ENCODE assay signal across 15 mouse cellular contexts in genomic region chr14:84454074-84454845, GRCm38 (mm10). TPM values are rescaled to one million over a fixed set of nuclear protein-coding genes. Genes with fewer than 3 reads are reported as not detected.
DNase-seq lines count a peak whose midpoint lies in the region; ATAC-seq and TF ChIP-seq lines count a peak whose summit lies in the region.
"Had no signal": no experiment of that assay in that cellular context is flagged by ENCODE, and none has a peak within 500 bp of the region (broad histone marks: within the 10 kb centered on the region; RNA-seq: fewer than 3 reads in every experiment).

No protein-coding gene starts in this region.

- 0 out of 2 replicates have a peak, but pooled peaks cover 5% of the 10 kb centered on the region for H3K27me3 ChIP-seq in embryonic facial prominence, embryonic 14.5 days (replicated peaks; ENCODE audit: control insufficient read depth, insufficient read depth, low read length)
- H3K27me3 ChIP-seq in embryonic facial prominence, embryonic 10.5 days (replicated peaks; ENCODE audit: low read depth, poor library complexity, severe bottlenecking): peaks cover 6% of the 10 kb centered on the region
- H3K27me3 ChIP-seq in lung, embryonic 14.5 days (ENCODE audit: insufficient read depth, low read length): no peaks in the 10 kb centered on the region
- H3K27me3 ChIP-seq in intestine, embryonic 16.5 days (replicated peaks; ENCODE audit: control insufficient read depth, insufficient read depth, low read length): no peaks in the 10 kb centered on the region
- H3K27me3 ChIP-seq: heart, embryonic 15.5 days; midbrain, embryonic 12.5 days had no signal

- 48% methylated on average over 4 of the region's 4 CpGs for WGBS in embryonic facial prominence, embryonic 14.5 days
- WGBS in embryonic facial prominence, embryonic 10.5 days: 78% methylated on average over 4 of the region's 4 CpGs
- 51% methylated on average over 4 of the region's 4 CpGs for WGBS in lung, embryonic 14.5 days
- WGBS in intestine, embryonic 16.5 days: 62% methylated on average over 4 of the region's 4 CpGs

- H3K4me3 ChIP-seq in embryonic facial prominence, embryonic 14.5 days (ENCODE audit: low read depth, low read length): no peak overlapping the region
- no peak overlapping the region for H3K4me3 ChIP-seq in embryonic facial prominence, embryonic 10.5 days
- no peak overlapping the region for H3K4me3 ChIP-seq in lung, embryonic 14.5 days (ENCODE audit: low read depth, low read length)
- H3K4me3 ChIP-seq in intestine, embryonic 16.5 days (ENCODE audit: low read length): no peak overlapping the region
- H3K4me3 ChIP-seq: heart, embryonic 15.5 days; midbrain, embryonic 12.5 days had no signal

- no peak overlapping the region for H3K27ac ChIP-seq in embryonic facial prominence, embryonic 14.5 days (replicated peaks; ENCODE audit: low read depth, low read length)
- H3K27ac ChIP-seq in embryonic facial prominence, embryonic 10.5 days (replicated peaks): no peak overlapping the region
- no peak overlapping the region for H3K27ac ChIP-seq in lung, embryonic 14.5 days (ENCODE audit: low read depth)
- H3K27ac ChIP-seq in intestine, embryonic 16.5 days (ENCODE audit: low read length): no peak overlapping the region
- H3K27ac ChIP-seq: heart, embryonic 15.5 days; midbrain, embryonic 12.5 days had no signal

- no peak for TF ChIP-seq CTCF in lung, embryonic 14.5 days (IDR thresholded peaks at IDR 0.05; ENCODE audit: low read depth)

- peak; percentile 71; the same call in 1 of the 2 replicates for ATAC-seq in embryonic facial prominence, embryonic 14.5 days (ENCODE audit: low read depth)
- ATAC-seq in lung, embryonic 14.5 days (ENCODE audit: insufficient read depth): no peak
- ATAC-seq in intestine, embryonic 16.5 days: no peak
- ATAC-seq: inflammation-experienced regulatory T-cells, adult 6 months had no signal

- H3K4me2 ChIP-seq in embryonic facial prominence, embryonic 14.5 days (ENCODE audit: low read depth, low read length): no peak overlapping the region
- no peak overlapping the region for H3K4me2 ChIP-seq in lung, embryonic 14.5 days
- no peak overlapping the region for H3K4me2 ChIP-seq in intestine, embryonic 16.5 days (ENCODE audit: low read depth, low read length)
- H3K4me2 ChIP-seq: heart, embryonic 15.5 days; midbrain, embryonic 12.5 days had no signal

- no peaks in the 10 kb centered on the region for H3K4me1 ChIP-seq in embryonic facial prominence, embryonic 14.5 days (ENCODE audit: control insufficient read depth, insufficient read depth, low read length)
- H3K4me1 ChIP-seq in embryonic facial prominence, embryonic 10.5 days: no peaks in the 10 kb centered on the region
- H3K4me1 ChIP-seq in lung, embryonic 14.5 days (ENCODE audit: insufficient read depth): no peaks in the 10 kb centered on the region
- no peaks in the 10 kb centered on the region for H3K4me1 ChIP-seq in intestine, embryonic 16.5 days (ENCODE audit: control insufficient read depth, insufficient read depth, low read length)
- H3K4me1 ChIP-seq: heart, embryonic 15.5 days; midbrain, embryonic 12.5 days had no signal

- no peak overlapping the region for H3K9ac ChIP-seq in embryonic facial prominence, embryonic 14.5 days (ENCODE audit: low read depth, low read length)
- H3K9ac ChIP-seq in lung, embryonic 14.5 days: no peak overlapping the region
- no peak overlapping the region for H3K9ac ChIP-seq in intestine, embryonic 16.5 days (ENCODE audit: low read depth, low read length)
- H3K9ac ChIP-seq: heart, embryonic 15.5 days; midbrain, embryonic 12.5 days had no signal

- no peaks in the 10 kb centered on the region for H3K9me3 ChIP-seq in embryonic facial prominence, embryonic 14.5 days (ENCODE audit: control insufficient read depth, low read length)
- H3K9me3 ChIP-seq in embryonic facial prominence, embryonic 10.5 days: no peaks in the 10 kb centered on the region
- no peaks in the 10 kb centered on the region for H3K9me3 ChIP-seq in lung, embryonic 14.5 days (ENCODE audit: low read depth, low read length)
- no peaks in the 10 kb centered on the region for H3K9me3 ChIP-seq in intestine, embryonic 16.5 days (ENCODE audit: control insufficient read depth, low read length)
- H3K9me3 ChIP-seq: heart, embryonic 15.5 days; midbrain, embryonic 12.5 days had no signal

- H3K36me3 ChIP-seq in embryonic facial prominence, embryonic 14.5 days (ENCODE audit: control insufficient read depth, insufficient read depth, low read length): no peaks in the 10 kb centered on the region
- no peaks in the 10 kb centered on the region for H3K36me3 ChIP-seq in embryonic facial prominence, embryonic 10.5 days (replicated peaks)
- no peaks in the 10 kb centered on the region for H3K36me3 ChIP-seq in lung, embryonic 14.5 days (ENCODE audit: insufficient read depth)
- H3K36me3 ChIP-seq in intestine, embryonic 16.5 days (ENCODE audit: control insufficient read depth, insufficient read depth, low read length): no peaks in the 10 kb centered on the region
- H3K36me3 ChIP-seq: heart, embryonic 15.5 days; midbrain, embryonic 12.5 days had no signal

- no peak for DNase-seq in embryonic facial prominence, embryonic 14.5 days (ENCODE audit: low spot score)
- no peak for DNase-seq in embryonic facial prominence, embryonic 10.5 days (ENCODE audit: low spot score)
- DNase-seq in lung, embryonic 14.5 days: peak; percentile 19
- DNase-seq in lung, postnatal 36 days: no peak
- DNase-seq in adipocyte (ENCODE audit: low spot score): peak; percentile 71
- peak; percentile 33 for DNase-seq in mesoderm, embryonic 11.5 days (ENCODE audit: low read depth, low spot score)
- DNase-seq in kidney, adult 8-10 months: no peak
- DNase-seq: adrenal gland, postnatal 10 days; cerebellum, adult 9-10 months; gastrocnemius, postnatal 25 days; lung, adult 18-20 months had no signal

RNA-seq across cellular contexts. Expression of gene Pcdh17, which starts 10.9 kb away (rescaled TPM):
- polyA plus RNA-seq in embryonic facial prominence, embryonic 14.5 days (2014; fragmentation: Nextera tagmentation; extraction: Ambion mirVana): 7.0 and 8.7 TPM in 2 replicates
- 6.6 and 6.7 TPM in 2 replicates for polyA plus RNA-seq in embryonic facial prominence, embryonic 10.5 days (2016; fragmentation: Nextera tagmentation; extraction: Ambion mirVana)
- polyA plus RNA-seq in lung, embryonic 14.5 days (2014; fragmentation: Nextera tagmentation; extraction: Ambion mirVana): 20.6 and 21.6 TPM in 2 replicates
- 4.1 TPM in 2 replicates for polyA plus RNA-seq in intestine, embryonic 16.5 days (2015; fragmentation: Nextera tagmentation; extraction: Ambion mirVana)
- polyA plus RNA-seq: inflammation-experienced regulatory T-cells, adult 6 months had no signal

Comparison
In these comparisons a context has a peak if more than half of its experiments do, and no peak if none do; other contexts are left out.
1. DNase-seq: peak in lung, embryonic 14.5 days (single experiment), adipocyte (single experiment) and mesoderm, embryonic 11.5 days (single experiment); none in embryonic facial prominence, embryonic 14.5 days (single experiment), embryonic facial prominence, embryonic 10.5 days (single experiment), lung, postnatal 36 days (single experiment) and kidney, adult 8-10 months (0 of 2).